Comparison of ENCODE assay signal across 9 mouse cellular contexts in the genomic region with DNA sequence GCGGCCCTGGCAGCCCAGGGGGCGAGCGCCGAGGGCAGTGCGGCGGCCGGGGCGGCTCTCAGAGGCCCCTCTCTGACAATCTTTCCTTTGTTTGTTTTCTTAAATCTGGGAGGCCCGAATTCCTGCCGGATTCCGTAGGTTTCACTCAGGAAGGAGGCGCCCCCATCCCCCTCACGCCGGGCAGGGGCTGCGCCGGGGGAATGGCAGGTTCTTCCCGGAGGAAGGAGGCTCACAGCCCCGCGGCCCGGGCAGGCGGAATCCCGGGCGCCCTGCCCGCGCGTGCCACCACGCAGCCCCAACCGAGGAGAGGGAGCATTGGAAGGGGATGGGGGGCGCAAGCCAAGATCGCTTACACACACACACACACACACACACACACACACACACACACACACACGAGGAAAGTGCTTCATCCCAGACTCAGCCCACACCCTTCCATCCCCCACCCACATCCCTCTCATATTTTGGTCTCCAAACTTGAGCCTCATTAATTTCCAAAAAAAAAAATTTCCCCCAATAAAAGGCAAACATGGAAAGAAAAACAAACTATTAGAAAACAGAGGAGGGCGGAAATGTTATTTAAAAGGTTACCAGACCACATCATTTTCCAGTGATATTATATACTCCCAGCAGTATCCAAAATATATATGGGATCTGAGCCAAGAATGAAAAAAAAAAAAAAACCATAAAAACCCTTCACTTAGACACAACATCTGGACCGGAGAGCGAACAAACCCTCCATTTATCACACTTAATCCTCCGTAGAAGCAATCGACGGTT. TPM values are rescaled to one million over a fixed set of nuclear protein-coding genes. Genes with fewer than 3 reads are reported as not detected.
DNase-seq lines count a peak whose midpoint lies in the region; ATAC-seq and TF ChIP-seq lines count a peak whose summit lies in the region.
"Had no signal": no experiment of that assay in that cellular context is flagged by ENCODE, and none has a peak within 500 bp of the region (broad histone marks: within the 10 kb centered on the region; RNA-seq: fewer than 3 reads in every experiment).

No protein-coding gene starts in this region.

- peak overlapping the region; percentile 66; the same call in 1 of the 2 replicates for H3K27ac ChIP-seq in embryonic fibroblast, embryonic 13.5 days (ENCODE audit: insufficient read depth, low read length)
- H3K27ac ChIP-seq in liver, adult 2 months (replicated peaks; ENCODE audit: insufficient read depth, low read depth, low read length) = no peak overlapping the region
- H3K27ac ChIP-seq in stomach, embryonic 15.5 days = peak overlapping the region; percentile 90

- intact Hi-C loops in left cerebral cortex, postnatal 4 days (cut with DNase I) = no loop called here
- intact Hi-C loops in heart, postnatal 14 days (cut with DNase I) = loop anchor here (1.0 kb wide), 1 partner anchor 51 kb away; a partner anchor contains a TSS

- no peak for TF ChIP-seq CTCF in embryonic fibroblast, embryonic 13.5 days (IDR thresholded peaks at IDR 0.05; ENCODE audit: borderline replicate concordance, insufficient read depth, low read length)
- no peak for TF ChIP-seq CTCF in liver, adult 2 months (IDR thresholded peaks at IDR 0.05; ENCODE audit: low read depth, low read length)

- H3K9me3 ChIP-seq in stomach, embryonic 15.5 days = no peaks in the 10 kb centered on the region

- peak; percentile 32 for DNase-seq in left cerebral cortex, postnatal 4 days
- DNase-seq in left cerebral cortex, adult 8-10 months (ENCODE audit: low spot score in 2 of 2) = no peak
- DNase-seq in heart, postnatal 14 days = peak; percentile 22 to 37
- DNase-seq in liver, adult 2 months (ENCODE audit: extremely low read depth, low read depth, low spot score) = no peak
- DNase-seq in c-Kit-positive CD71-positive TER-119-positive erythroid progenitor cells, embryonic 14.5 days (ENCODE audit: low spot score) = no peak
- DNase-seq in cerebellum, adult 8-10 months = no peak

- H3K4me2 ChIP-seq in stomach, embryonic 15.5 days = peak overlapping the region; percentile 57

- WGBS in liver, adult 2 months = 5% methylated on average over 35 of the region's 37 CpGs
- WGBS in stomach, embryonic 15.5 days = 1% methylated on average over 33 of the region's 37 CpGs

- no peaks in the 10 kb centered on the region for H3K27me3 ChIP-seq in liver, adult 2 months (ENCODE audit: control insufficient read depth, insufficient read depth, low read length)
- H3K27me3 ChIP-seq in stomach, embryonic 15.5 days (replicated peaks) = no peaks in the 10 kb centered on the region
- H3K27me3 ChIP-seq: Patski had no signal

- H3K4me3 ChIP-seq in embryonic fibroblast, embryonic 13.5 days (ENCODE audit: insufficient read depth, low read length) = peak overlapping the region; percentile 20
- peak overlapping the region; percentile 25; the same call in 1 of the 2 replicates for H3K4me3 ChIP-seq in liver, adult 2 months (ENCODE audit: insufficient read depth, low read depth, low read length)
- H3K4me3 ChIP-seq in stomach, embryonic 15.5 days (replicated peaks) = peak overlapping the region; percentile 30

- H3K79me2 ChIP-seq in liver, adult 2 months (ENCODE audit: control insufficient read depth, insufficient read depth, low read length) = no peaks in the 10 kb centered on the region

- H3K4me1 ChIP-seq in embryonic fibroblast, embryonic 13.5 days (ENCODE audit: control insufficient read depth, insufficient read depth, low read length) = peaks cover 14% of the 10 kb centered on the region
- H3K4me1 ChIP-seq in liver, adult 2 months (ENCODE audit: control insufficient read depth, insufficient read depth, low read length) = peaks cover 13% of the 10 kb centered on the region
- peaks cover 43% of the 10 kb centered on the region for H3K4me1 ChIP-seq in stomach, embryonic 15.5 days

- no peak for TF ChIP-seq POLR2A in embryonic fibroblast, embryonic 13.5 days (IDR thresholded peaks at IDR 0.05; ENCODE audit: low read depth, low read length)
- TF ChIP-seq POLR2A in liver, adult 2 months (IDR thresholded peaks at IDR 0.05; ENCODE audit: extremely low read depth, insufficient read depth, low read length) = no peak

- H3K9ac ChIP-seq in liver, adult 2 months (ENCODE audit: low read depth, low read length) = peak overlapping the region; percentile 51; the same call in 1 of the 2 replicates
- H3K9ac ChIP-seq in stomach, embryonic 15.5 days = peak overlapping the region; percentile 1; the same call in 1 of the 2 replicates

- no peaks in the 10 kb centered on the region for H3K36me3 ChIP-seq in liver, adult 2 months (ENCODE audit: control insufficient read depth, insufficient read depth, low read length)
- H3K36me3 ChIP-seq in stomach, embryonic 15.5 days = no peaks in the 10 kb centered on the region

- peak; percentile 15; the same call in 1 of the 2 replicates for ATAC-seq in stomach, embryonic 15.5 days (ENCODE audit: insufficient read depth, low FRiP score, low read depth)
- ATAC-seq: Patski had no signal

RNA-seq across cellular contexts. Expression of a gene that starts 51.0 kb away (rescaled TPM):
- total RNA-seq in left cerebral cortex, postnatal 4 days (2021) = 10 to 100 TPM; 78.3 to 89.0 TPM
- 10 to 100 TPM; 39.9 to 63.6 (median 49.6) TPM for total RNA-seq in left cerebral cortex, adult 8-10 months (2022)
- 27.2 and 29.5 TPM in 2 replicates for polyA plus RNA-seq in embryonic fibroblast, embryonic 13.5 days (2011; ENCODE audit: insufficient read length, low read depth, missing spikeins)
- total RNA-seq in heart, postnatal 14 days (2021) = 10 to 100 TPM; 12.2 to 13.6 TPM
- total RNA-seq in liver, adult 2 months (2014; rRNA removed) = 2.0 and 4.1 TPM in 2 replicates
- 18.5 and 24.6 TPM in 2 replicates for polyA plus RNA-seq in liver, adult 2 months (2012; rRNA removed)
- polyA plus RNA-seq in stomach, embryonic 15.5 days (2015; fragmentation: Nextera tagmentation; extraction: Ambion mirVana) = 25.0 and 30.9 TPM in 2 replicates

Comparison
In these comparisons a context has a peak if more than half of its experiments do, and no peak if none do; other contexts are left out.
1. DNase-seq: peak in left cerebral cortex, postnatal 4 days (single experiment) and heart, postnatal 14 days (2 of 2); none in left cerebral cortex, adult 8-10 months (0 of 2), liver, adult 2 months (single experiment), c-Kit-positive CD71-positive TER-119-positive erythroid progenitor cells, embryonic 14.5 days (single experiment) and cerebellum, adult 8-10 months (single experiment).
2. Peak in every context shown above with its lines, with median percentiles within 50 percentile points of each other: H3K4me3 ChIP-seq.